Mouse (Mus musculus) small intestine, adult 2 months (tissue): ENCODE data around the gene Otud1.

ENCODE experiments used
- CTCF ChIP-seq: fragments of 200-500 bp; IDR thresholded peaks from 2 replicates; pipeline ENCODE4 v1.5.1; 2012; ENCODE audit warnings: low read depth, mild to moderate bottlenecking, control low read depth, inconsistent platforms, low read length, moderate library complexity, mixed read lengths; ENCODE audit not compliant: insufficient replicate concordance, insufficient read length; ENCODE audit errors: extremely low read depth
- POLR2A ChIP-seq: fragments of 200-500 bp; IDR thresholded peaks from 2 replicates; pipeline ENCODE4 v1.6.1; 2012; ENCODE audit warnings: low read depth, mild to moderate bottlenecking, control low read depth, inconsistent platforms, low read length, moderate library complexity

DNA sequence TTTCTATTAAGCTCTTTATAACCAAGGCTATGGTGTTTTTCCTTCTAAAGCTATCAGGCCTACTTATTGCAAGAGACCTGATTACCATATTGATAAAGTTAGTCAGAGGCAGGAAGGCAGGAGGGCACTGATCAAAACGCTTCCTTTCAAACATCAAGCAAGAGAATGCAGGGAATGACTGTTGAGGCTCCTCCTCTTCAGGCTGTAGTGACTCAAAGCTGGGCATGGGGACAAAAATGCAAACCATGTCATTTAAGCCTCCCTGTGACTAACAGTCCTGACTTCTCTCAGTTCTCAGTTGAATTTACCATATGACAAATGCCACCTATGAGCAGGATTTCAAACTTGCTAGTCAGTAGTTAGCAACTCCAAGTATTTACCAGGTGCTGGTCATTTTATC, 10.6 kb upstream of the Otud1 start:
- TF ChIP-seq CTCF (no peak), POLR2A (no peak)
